26 mouse cellular contexts compared by ENCODE assay signal in the genomic region with DNA sequence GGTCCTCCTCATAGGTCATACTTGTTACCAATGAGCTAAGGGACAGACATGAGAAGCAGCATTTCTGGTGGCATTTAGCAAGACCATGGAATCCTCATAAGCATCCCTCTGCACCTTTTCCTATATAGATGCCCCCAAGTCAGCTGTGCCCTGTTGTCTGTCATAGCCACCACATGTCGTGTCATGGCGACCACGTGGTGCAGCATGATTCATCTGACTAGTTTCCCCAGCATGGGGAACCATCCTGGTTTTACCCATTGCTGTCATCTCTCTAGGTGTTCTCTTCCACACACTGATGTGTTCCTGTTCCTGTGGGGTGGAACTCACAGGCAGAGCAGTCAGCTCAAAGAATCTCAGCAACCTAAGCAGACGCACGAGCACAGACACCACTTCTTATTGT. TPM values are rescaled to one million over a fixed set of nuclear protein-coding genes. Genes with fewer than 3 reads are reported as not detected.
"Had no signal": no experiment of that assay in that cellular context is flagged by ENCODE, and none has a peak within 500 bp of the region (broad histone marks: within the 10 kb centered on the region; RNA-seq: fewer than 3 reads in every experiment).

No protein-coding gene starts in this region.

- H3K9ac ChIP-seq: embryonic facial prominence, embryonic 12.5 days; embryonic facial prominence, embryonic 13.5 days; embryonic facial prominence, embryonic 15.5 days; forebrain, embryonic 12.5 days; forebrain, embryonic 13.5 days; forebrain, embryonic 15.5 days; forebrain, postnatal 0 days had no signal

- H3K27ac ChIP-seq: embryonic facial prominence, embryonic 10.5 days; embryonic facial prominence, embryonic 12.5 days; embryonic facial prominence, embryonic 13.5 days; embryonic facial prominence, embryonic 15.5 days; forebrain, embryonic 10.5 days; forebrain, embryonic 12.5 days; forebrain, embryonic 13.5 days; forebrain, embryonic 15.5 days; gastrocnemius, adult 2 months; heart, adult 2 months had no signal

- DNase-seq: cerebellum, adult 2 months; cerebellum, adult 8-10 months; cerebellum, adult 9-10 months; cerebellum, adult 9-11 months; cerebellum, postnatal 10 days; cerebellum, postnatal 14 days; cerebellum, postnatal 25 days; cerebellum, postnatal 36 days; embryo, embryonic 11 days; forebrain, postnatal 0 days; gastrocnemius, adult 2 months; gastrocnemius, postnatal 10 days; gastrocnemius, postnatal 14 days; gastrocnemius, postnatal 25 days; gastrocnemius, postnatal 36 days; heart, adult 18-20 months had no signal

- H3K4me2 ChIP-seq: embryonic facial prominence, embryonic 12.5 days; embryonic facial prominence, embryonic 13.5 days; embryonic facial prominence, embryonic 15.5 days; forebrain, embryonic 12.5 days; forebrain, embryonic 13.5 days; forebrain, embryonic 15.5 days had no signal

- H3K4me1 ChIP-seq: embryonic facial prominence, embryonic 10.5 days; embryonic facial prominence, embryonic 12.5 days; embryonic facial prominence, embryonic 13.5 days; embryonic facial prominence, embryonic 15.5 days; forebrain, embryonic 10.5 days; forebrain, embryonic 12.5 days; forebrain, embryonic 13.5 days; forebrain, embryonic 15.5 days had no signal

- H3K36me3 ChIP-seq: embryonic facial prominence, embryonic 10.5 days; embryonic facial prominence, embryonic 12.5 days; embryonic facial prominence, embryonic 13.5 days; embryonic facial prominence, embryonic 15.5 days; forebrain, embryonic 10.5 days; forebrain, embryonic 12.5 days; forebrain, embryonic 15.5 days had no signal

- H3K9me3 ChIP-seq: embryonic facial prominence, embryonic 10.5 days; embryonic facial prominence, embryonic 12.5 days; embryonic facial prominence, embryonic 13.5 days; embryonic facial prominence, embryonic 15.5 days; forebrain, embryonic 10.5 days; forebrain, embryonic 12.5 days; forebrain, embryonic 13.5 days; forebrain, embryonic 15.5 days had no signal

- H3K4me3 ChIP-seq: embryonic facial prominence, embryonic 10.5 days; embryonic facial prominence, embryonic 12.5 days; embryonic facial prominence, embryonic 13.5 days; embryonic facial prominence, embryonic 15.5 days; erythroblast, embryonic 14.5 days; forebrain, embryonic 10.5 days; forebrain, embryonic 12.5 days; forebrain, embryonic 13.5 days; forebrain, embryonic 15.5 days; gastrocnemius, adult 2 months; heart, adult 2 months had no signal

- H3K27me3 ChIP-seq: embryonic facial prominence, embryonic 12.5 days; embryonic facial prominence, embryonic 13.5 days; embryonic facial prominence, embryonic 15.5 days; forebrain, embryonic 12.5 days; forebrain, embryonic 13.5 days; forebrain, embryonic 15.5 days had no signal

RNA-seq across cellular contexts. Expression of gene Vipr2, which starts 55.4 kb away (rescaled TPM):
- polyA plus RNA-seq: erythroblast, embryonic 14.5 days had no signal
